Mouse (Mus musculus): Measurements from ENCODE around the gene Dlgap1.

GRCm38 (mm10) chr17:70831591-70831990 lies 862.7 kb downstream of the Dlgap1 start:
- TF ChIP-seq CTCF (conservative IDR thresholded peaks at IDR 0.05; ENCODE audit: low read length) (no peak), NANOG (IDR thresholded peaks at IDR 0.05; ENCODE audit: borderline replicate concordance, low read length) (no peak), POU5F1 (IDR thresholded peaks at IDR 0.05; ENCODE audit: borderline replicate concordance, low read length) (no peak)
